Mouse (Mus musculus) megakaryocyte, embryonic 14.5 days (primary cell): Measurements from ENCODE around the gene 9430038I01Rik. TPM values are rescaled to one million over a fixed set of nuclear protein-coding genes. Genes with fewer than 3 reads are reported as not detected.

Experiments used
- H3K27me3 ChIP-seq: replicated peaks from 2 replicates; pipeline ENCODE3; 2012; ENCODE audit warnings: inconsistent platforms
- H3K36me3 ChIP-seq: replicated peaks from 2 replicates; pipeline ENCODE3; 2012; ENCODE audit warnings: low read length, inconsistent platforms, mixed read lengths
- H3K4me1 ChIP-seq: 2 replicates; pipeline ENCODE4 v1.6.1; 2012; ENCODE audit warnings: inconsistent platforms
- H3K4me3 ChIP-seq: replicated peaks from 2 replicates; pipeline ENCODE3; 2012; ENCODE audit warnings: moderate library complexity, mild to moderate bottlenecking, inconsistent platforms
- H3K9me3 ChIP-seq: 2 replicates; pipeline ENCODE4 v1.6.1; 2012; ENCODE audit warnings: inconsistent platforms
- FLI1 ChIP-seq: IDR thresholded peaks from 2 replicates; pipeline ENCODE4 v1.6.1; 2012; ENCODE audit warnings: low read length, inconsistent platforms, mixed read lengths
- GATA1 ChIP-seq: IDR thresholded peaks from 3 replicates; pipeline ENCODE4 v1.6.1; 2012; ENCODE audit warnings: mixed read lengths, low read length, inconsistent platforms, borderline replicate concordance
- polyA plus RNA-seq: library from polyadenylated mRNA; stranded (reverse); fragments of >175 nt; gene quantifications from 2 replicates; pipeline ENCODE4 v1.2.3, GENCODE M21; 2012; ENCODE audit warnings: low replicate concordance; ENCODE audit not compliant: insufficient read depth

Gene 9430038I01Rik
- polyA plus RNA-seq, 1 experiment = 15.7 TPM

GRCm38 (mm10) chr7:137370175-137370574 is 40.4 kb downstream of the 9430038I01Rik start:
- H3K36me3 ChIP-seq = peaks cover 3% of the 10 kb centered on the region
- peaks cover 16% of the 10 kb centered on the region for H3K27me3 ChIP-seq
- TF ChIP-seq GATA1 = no peak
- no peak for TF ChIP-seq FLI1
- no peaks in the 10 kb centered on the region for H3K9me3 ChIP-seq
- H3K4me3 ChIP-seq = no peak overlapping the region
- H3K4me1 ChIP-seq = no peaks in the 10 kb centered on the region

- Histone ChIP-seq H3K9me3 (0 out of 2 replicates have a peak, but pooled peaks cover 3% of the 10 kb centered on the region), H3K4me3 (no peak overlapping the region), H3K27me3 (peaks cover 23% of the 10 kb centered on the region), H3K4me1 (no peaks in the 10 kb centered on the region), H3K36me3 (no peaks in the 10 kb centered on the region)
- TF ChIP-seq GATA1 (no peak), FLI1 (no peak)
These were observed 43.8 kb downstream of the 9430038I01Rik start for GRCm38 (mm10) chr7:137366736-137367135.

DNA sequence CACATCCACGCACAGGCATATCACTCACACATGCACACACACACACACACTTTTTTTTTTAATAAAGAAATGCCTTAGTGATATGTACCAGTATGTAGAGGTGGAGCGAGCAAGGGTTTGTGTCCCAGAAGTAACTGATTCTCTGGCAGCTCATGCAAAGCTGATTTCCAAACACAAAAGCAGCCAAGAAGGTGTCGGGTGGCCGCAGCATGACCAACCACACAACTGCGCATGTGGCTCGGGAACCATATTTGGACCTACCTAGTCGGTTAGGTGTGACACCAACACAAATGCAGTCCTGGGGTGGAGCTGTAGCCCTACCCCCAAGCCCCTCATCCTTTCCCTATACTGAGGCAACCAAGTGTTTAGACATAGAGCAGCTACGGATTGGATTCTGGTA is 45.5 kb downstream of the 9430038I01Rik start:
- Histone ChIP-seq H3K9me3 (peaks cover 5% of the 10 kb centered on the region), H3K4me1 (no peaks in the 10 kb centered on the region), H3K36me3 (no peaks in the 10 kb centered on the region), H3K27me3 (peaks cover 20% of the 10 kb centered on the region), H3K4me3 (no peak overlapping the region)
- TF ChIP-seq GATA1 (no peak), FLI1 (no peak)

DNA sequence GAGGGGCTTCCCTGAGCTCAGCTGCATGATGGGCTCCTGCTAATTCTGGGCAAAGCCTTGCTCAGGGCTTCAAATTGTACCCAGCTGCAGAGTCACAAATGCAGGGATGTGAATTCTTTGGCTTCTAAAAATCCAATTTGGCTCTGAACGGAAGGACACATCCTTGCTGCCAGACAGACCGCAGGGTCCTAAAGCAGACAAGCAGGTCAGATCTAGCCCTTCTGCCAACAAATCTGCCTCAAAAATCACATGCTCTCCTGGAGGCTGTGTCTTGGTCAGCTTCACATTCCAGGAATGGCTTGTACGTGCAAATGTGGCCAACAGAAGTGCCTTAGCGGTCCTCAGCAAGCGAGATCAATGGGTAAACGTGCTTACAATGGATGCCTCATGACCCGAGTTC is 46.0 kb downstream of the 9430038I01Rik start:
- no peak for TF ChIP-seq GATA1
- TF ChIP-seq FLI1 = no peak
- Histone ChIP-seq H3K4me1 (no peaks in the 10 kb centered on the region), H3K36me3 (no peaks in the 10 kb centered on the region), H3K9me3 (peaks cover 10% of the 10 kb centered on the region), H3K27me3 (peaks cover 18% of the 10 kb centered on the region), H3K4me3 (no peak overlapping the region)

- no peak for TF ChIP-seq FLI1
- TF ChIP-seq GATA1 = no peak
- Histone ChIP-seq H3K4me1 (no peaks in the 10 kb centered on the region), H3K27me3 (peaks cover 10% of the 10 kb centered on the region), H3K4me3 (no peak overlapping the region), H3K36me3 (no peaks in the 10 kb centered on the region), H3K9me3 (peaks cover 7% of the 10 kb centered on the region)
These were observed 63.7 kb downstream of the 9430038I01Rik start for GRCm38 (mm10) chr7:137346860-137347259.

DNA sequence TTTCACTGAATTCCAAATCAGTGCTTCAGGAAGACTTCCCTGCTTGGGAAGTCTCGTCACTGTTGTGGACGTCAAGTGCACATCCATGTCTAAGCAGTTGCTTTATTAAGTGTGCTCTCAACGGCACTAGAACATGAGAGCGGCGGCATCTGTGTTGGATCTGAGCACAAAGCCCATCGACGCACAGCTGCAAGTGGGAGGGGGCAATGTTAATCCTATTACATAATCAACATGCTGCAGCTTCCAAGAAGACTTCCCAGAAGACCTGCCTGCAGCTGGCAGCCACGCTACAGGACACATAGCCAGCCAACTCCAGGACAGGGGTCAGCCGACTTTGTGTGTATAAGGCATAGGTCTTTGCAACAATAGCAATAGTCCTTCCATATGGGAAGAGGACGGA is 64.5 kb downstream of the 9430038I01Rik start:
- Histone ChIP-seq H3K4me3 (no peak overlapping the region), H3K9me3 (peaks cover 8% of the 10 kb centered on the region), H3K36me3 (no peaks in the 10 kb centered on the region), H3K4me1 (no peaks in the 10 kb centered on the region), H3K27me3 (peaks cover 10% of the 10 kb centered on the region)
- no peak for TF ChIP-seq GATA1
- no peak for TF ChIP-seq FLI1

GRCm38 (mm10) chr7:137333951-137334350 is 76.6 kb downstream of the 9430038I01Rik start:
- H3K27me3 ChIP-seq = peaks cover 46% of the 10 kb centered on the region
- H3K4me3 ChIP-seq = no peak overlapping the region
- H3K36me3 ChIP-seq = no peaks in the 10 kb centered on the region
- no peaks in the 10 kb centered on the region for H3K9me3 ChIP-seq
- no peak for TF ChIP-seq GATA1
- no peak for TF ChIP-seq FLI1
- no peaks in the 10 kb centered on the region for H3K4me1 ChIP-seq

Other genes starting within 250 kb of the 9430038I01Rik start
- gene Ebf3, start 96.3 kb downstream of the 9430038I01Rik start, polyA plus RNA-seq = not detected in 2 replicates
- 38.4 and 93.1 TPM in 2 replicates for gene Glrx3, start 26.9 kb upstream of the 9430038I01Rik start, polyA plus RNA-seq